Mouse (Mus musculus) CH12.LX (cell line): Measurements from ENCODE around the gene Gm11099. TPM values are rescaled to one million over a fixed set of nuclear protein-coding genes. Genes with fewer than 3 reads are reported as not detected.

Experiments used
- DNase-seq: peaks from one replicate; pipeline ENCODE4 v3.0.0-alpha.2; 2013; ENCODE audit errors: extremely low read depth
- H3K27ac ChIP-seq: 2 replicates; pipeline ENCODE4 v1.5.1; 2012; ENCODE audit warnings: low read depth, mild to moderate bottlenecking, control low read depth, moderate library complexity; ENCODE audit not compliant: insufficient read depth
- H3K27me3 ChIP-seq: replicated peaks from 2 replicates; pipeline ENCODE3; 2012; ENCODE audit warnings: inconsistent platforms
- H3K36me3 ChIP-seq, 2 experiments: replicated peaks in 1 of 2; 2 replicates each; pipeline versions ENCODE3 to v1.6.1; 2012; ENCODE audit warnings: inconsistent platforms in 1 of 2, low read length in 1 of 2, mild to moderate bottlenecking in 1 of 2, mixed read lengths in 1 of 2, moderate library complexity in 1 of 2; ENCODE audit not compliant: control insufficient read depth in 1 of 2, insufficient read depth in 1 of 2
- H3K4me1 ChIP-seq, 2 experiments: 2 replicates each; pipeline ENCODE4 v1.6.1; 2012; ENCODE audit warnings: inconsistent platforms in 1 of 2, moderate library complexity in 1 of 2; ENCODE audit not compliant: insufficient read depth in 2 of 2, control insufficient read depth in 1 of 2
- H3K4me2 ChIP-seq: 2 replicates; pipeline ENCODE4 v1.6.1; 2012; ENCODE audit warnings: low read depth, mild to moderate bottlenecking, control low read depth; ENCODE audit not compliant: poor library complexity, insufficient read depth, severe bottlenecking
- H3K4me3 ChIP-seq, 3 experiments: fragments of 150-350 bp in 1 of 3; sonication (generic) in 1 of 3; replicated peaks in 1 of 3; 2 replicates each; pipeline versions ENCODE3 to v1.5.1; 2011 to 2012; ENCODE audit warnings: low read depth in 2 of 3, low read length in 2 of 3, mild to moderate bottlenecking in 2 of 3, moderate library complexity in 2 of 3, control low read depth in 1 of 3, improper control_type of control experiment in 1 of 3, inconsistent platforms in 1 of 3, mixed read lengths in 1 of 3; ENCODE audit not compliant: poor library complexity in 1 of 3
- H3K79me2 ChIP-seq: replicated peaks from 2 replicates; pipeline ENCODE4 v1.6.1; 2012; ENCODE audit warnings: mild to moderate bottlenecking, moderate library complexity; ENCODE audit not compliant: control insufficient read depth, poor library complexity, insufficient read depth, severe bottlenecking; ENCODE audit errors: extremely low read depth
- H3K9ac ChIP-seq: 2 replicates; pipeline ENCODE4 v1.6.1; 2012; ENCODE audit warnings: low read depth, mild to moderate bottlenecking, control low read depth, moderate library complexity; ENCODE audit not compliant: insufficient read depth
- H3K9me3 ChIP-seq: replicated peaks from 2 replicates; pipeline ENCODE3; 2012; ENCODE audit warnings: low read length, inconsistent platforms, mixed read lengths
- CHD1 ChIP-seq: IDR thresholded peaks from 2 replicates; pipeline ENCODE4 v1.6.1; 2012; ENCODE audit warnings: low read depth, low read length, improper control_type of control experiment, inconsistent platforms
- CTCF ChIP-seq, 2 experiments: IDR thresholded peaks in 1 of 2; conservative IDR thresholded peaks in 1 of 2; 2 replicates each; pipeline ENCODE4 v1.5.1; 2011 to 2012; ENCODE audit warnings: low read depth in 2 of 2, low read length in 2 of 2, improper control_type of control experiment in 1 of 2, inconsistent platforms in 1 of 2, mild to moderate bottlenecking in 1 of 2, moderate library complexity in 1 of 2
- E2F4 ChIP-seq: IDR thresholded peaks from 2 replicates; pipeline ENCODE4 v1.6.1; 2011; ENCODE audit warnings: low read depth, low read length, improper control_type of control experiment; ENCODE audit not compliant: insufficient replicate concordance
- EP300 ChIP-seq: IDR thresholded peaks from 2 replicates; pipeline ENCODE4 v1.6.1; 2011; ENCODE audit warnings: low read length, improper control_type of control experiment
- GABPA ChIP-seq: IDR thresholded peaks from 2 replicates; pipeline ENCODE4 v1.6.1; 2012; ENCODE audit warnings: low read depth, low read length, improper control_type of control experiment, inconsistent platforms; ENCODE audit not compliant: insufficient replicate concordance
- IRF4 ChIP-seq: IDR thresholded peaks from 2 replicates; pipeline ENCODE4 v1.6.1; 2014; ENCODE audit warnings: low read depth, mild to moderate bottlenecking, inconsistent platforms, low read length, improper control_type of control experiment
- JUN ChIP-seq: IDR thresholded peaks from 2 replicates; pipeline ENCODE4 v1.6.1; 2011; ENCODE audit warnings: low read depth, mild to moderate bottlenecking, low read length, improper control_type of control experiment, moderate library complexity; ENCODE audit not compliant: insufficient read depth
- MAFK ChIP-seq: IDR thresholded peaks from 2 replicates; pipeline ENCODE4 v1.6.1; 2011; ENCODE audit warnings: low read length, improper control_type of control experiment; ENCODE audit not compliant: insufficient replicate concordance
- MAX ChIP-seq: IDR thresholded peaks from 2 replicates; pipeline ENCODE4 v1.6.1; 2011; ENCODE audit warnings: low read length, improper control_type of control experiment
- MAZ ChIP-seq: IDR thresholded peaks from 2 replicates; pipeline ENCODE4 v1.6.1; 2012; ENCODE audit warnings: low read depth, mild to moderate bottlenecking, inconsistent platforms, low read length, improper control_type of control experiment, moderate library complexity
- MXI1 ChIP-seq: IDR thresholded peaks from 2 replicates; pipeline ENCODE4 v1.6.1; 2011; ENCODE audit warnings: mild to moderate bottlenecking, low read depth, low read length, improper control_type of control experiment
- MYC ChIP-seq: IDR thresholded peaks from 2 replicates; pipeline ENCODE4 v1.6.1; 2011; ENCODE audit warnings: low read depth, mild to moderate bottlenecking, improper control_type of control experiment, low read length
- NELFE ChIP-seq: IDR thresholded peaks from 2 replicates; pipeline ENCODE4 v1.6.1; 2011; ENCODE audit warnings: low read depth, low read length, improper control_type of control experiment
- RAD21 ChIP-seq: IDR thresholded peaks from 2 replicates; pipeline ENCODE4 v1.6.1; 2011; ENCODE audit warnings: low read depth, mild to moderate bottlenecking, low read length, improper control_type of control experiment, moderate library complexity
- RCOR1 ChIP-seq: conservative IDR thresholded peaks from 2 replicates; pipeline ENCODE4 v1.6.1; 2012; ENCODE audit warnings: low read depth, mild to moderate bottlenecking, inconsistent platforms, low read length, improper control_type of control experiment
- SIN3A ChIP-seq: IDR thresholded peaks from 2 replicates; pipeline ENCODE4 v1.6.1; 2012; ENCODE audit warnings: low read length, improper control_type of control experiment, inconsistent platforms
- SMC3 ChIP-seq: IDR thresholded peaks from 2 replicates; pipeline ENCODE4 v1.6.1; 2011; ENCODE audit warnings: low read depth, low read length, improper control_type of control experiment
- TCF12 ChIP-seq: IDR thresholded peaks from 2 replicates; pipeline ENCODE4 v1.6.1; 2014; ENCODE audit warnings: low read depth, mild to moderate bottlenecking, inconsistent platforms, low read length, improper control_type of control experiment
- ZC3H11A ChIP-seq: IDR thresholded peaks from 2 replicates; pipeline ENCODE4 v1.6.1; 2012; ENCODE audit warnings: low read depth, mild to moderate bottlenecking, inconsistent platforms, low read length, improper control_type of control experiment
- ZNF384 ChIP-seq: IDR thresholded peaks from 2 replicates; pipeline ENCODE4 v1.6.1; 2012; ENCODE audit warnings: low read depth, low read length, improper control_type of control experiment, inconsistent platforms
- dilution Hi-C: fragments of 300-500 bp; cut with MboI; formaldehyde crosslinking; loops from 2 replicates; pipeline ENCODE4 v1.14.3; 2020; ENCODE audit warnings: low sequenced_read_pairs; ENCODE audit not compliant: extremely low pct_unique_long_range_greater_than_20kb, extremely low pct_ligation_motif_present
- in situ Hi-C: fragments of 300-500 bp; cut with MboI; formaldehyde crosslinking; loops from 3 replicates; pipeline ENCODE4 v1.14.3; 2019; ENCODE audit warnings: low sequenced_read_pairs, low pct_ligation_motif_present, low pct_unique_long_range_greater_than_20kb, mixed read lengths
- polyA plus RNA-seq: library from polyadenylated mRNA; unstranded; fragments of >175 nt; gene quantifications from 2 replicates; pipeline ENCODE4 v1.2.1, GENCODE M21; 2012; ENCODE audit warnings: low read depth; ENCODE audit not compliant: insufficient read length
- total RNA-seq, 2 experiments: library from RNA; depleted of rRNA; stranded (reverse); fragments of 300-350 nt in 1 of 2; fragments of >200 nt in 1 of 2; gene quantifications; 2 replicates each; pipeline ENCODE4 v1.2.3; 2012 to 2014

The Gm11099 gene
- not detected in 2 replicates for total RNA-seq (2012; rRNA removed)
- total RNA-seq (2014; rRNA removed), result not detected in 2 replicates
- polyA plus RNA-seq, result not detected in 2 replicates

DNA sequence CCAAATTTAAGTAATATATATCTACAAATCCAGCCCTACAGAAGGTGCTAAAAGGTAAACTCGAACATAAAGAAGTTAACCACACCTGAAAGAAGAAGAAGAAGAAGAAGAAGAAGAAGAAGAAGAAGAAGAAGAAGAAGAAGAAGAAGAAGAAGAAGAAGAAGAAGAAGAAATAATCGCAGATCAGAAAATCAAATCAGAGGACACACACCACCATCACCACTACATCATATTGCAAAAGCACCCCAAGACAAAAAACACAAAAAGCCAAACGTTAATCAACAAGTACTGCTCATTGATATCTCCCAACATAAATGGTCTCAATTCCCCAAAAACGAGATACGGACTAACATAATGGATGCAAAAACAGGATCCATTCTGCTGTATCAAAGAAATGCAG, at the start of gene Gm11099:
Gene Gm11099, plus strand, starts transcription at position 301 of the 400 bp plus-strand sequence.
- Histone ChIP-seq H3K27ac (no peak within 1 kb of the TSS), H3K36me3 (no peaks in the 10 kb centered on the region), H3K9me3 (peaks cover 24% of the 10 kb centered on the region), H3K9ac (no peak within 1 kb of the TSS), H3K79me2 (no peaks in the 10 kb centered on the region), H3K4me1 (no peaks in the 10 kb centered on the region), H3K27me3 (no peaks in the 10 kb centered on the region), H3K4me2 (no peak within 1 kb of the TSS), H3K4me3 (no peak within 1 kb of the TSS)
- TF ChIP-seq RCOR1 (no peak), MAX (no peak), ZNF384 (no peak), MAZ (no peak), JUN (no peak), TCF12 (no peak), IRF4 (no peak), CHD1 (no peak), RAD21 (no peak), CTCF (conservative IDR thresholded peaks at IDR 0.05 in 1 of 2, IDR thresholded peaks at IDR 0.05 in 1 of 2; ENCODE audit: low read depth in 2 of 2, low read length in 2 of 2) (no peak), MAFK (no peak), SIN3A (no peak), SMC3 (no peak), GABPA (no peak), MYC (no peak), NELFE (no peak), MXI1 (no peak)
- in situ Hi-C loops (no loop called here), dilution Hi-C loops (no loop called here)
- DNase-seq, result no peak

DNA sequence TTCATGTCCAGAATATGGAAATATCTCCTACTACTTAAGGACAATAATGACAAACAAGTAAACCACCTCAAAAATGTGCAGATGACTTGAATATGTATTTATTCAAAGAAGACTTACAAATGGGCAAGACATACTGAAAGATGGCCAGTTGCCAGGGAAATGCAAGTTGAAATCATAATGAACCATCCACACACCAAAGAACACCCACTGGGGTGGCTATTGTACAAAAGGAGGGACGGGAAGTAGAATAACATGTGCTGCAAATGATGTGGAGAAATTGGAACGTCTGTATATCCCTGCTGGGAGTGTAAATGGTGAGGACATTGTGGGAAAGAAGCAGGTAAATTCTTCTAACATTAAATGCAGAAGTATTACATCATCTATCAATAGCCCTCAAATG, 46.3 kb upstream of the Gm11099 start:
- H3K9ac ChIP-seq, result no peak overlapping the region
- no peaks in the 10 kb centered on the region for H3K79me2 ChIP-seq
- H3K27ac ChIP-seq, result no peak overlapping the region
- in situ Hi-C loops, result no loop called here
- no peaks in the 10 kb centered on the region for H3K4me1 ChIP-seq
- no peak for DNase-seq
- H3K4me2 ChIP-seq, result no peak overlapping the region
- H3K27me3 ChIP-seq, result no peaks in the 10 kb centered on the region
- no peaks in the 10 kb centered on the region for H3K36me3 ChIP-seq
- TF ChIP-seq EP300, result no peak
- TF ChIP-seq ZC3H11A, result no peak
- no peak for TF ChIP-seq CTCF (conservative IDR thresholded peaks at IDR 0.05 in 1 of 2, IDR thresholded peaks at IDR 0.05 in 1 of 2; ENCODE audit: low read depth in 2 of 2, low read length in 2 of 2)
- TF ChIP-seq E2F4, result no peak
- no peak for TF ChIP-seq MAX
- TF ChIP-seq RCOR1, result no peak
- TF ChIP-seq, all 38 proteins: peak for 0
- dilution Hi-C loops, result no loop called here
- no peak overlapping the region for H3K4me3 ChIP-seq
- peaks cover 54% of the 10 kb centered on the region for H3K9me3 ChIP-seq
